Mouse (Mus musculus) embryonic facial prominence, embryonic 15.5 days (tissue): ENCODE data around the gene 1700069L16Rik. TPM values are rescaled to one million over a fixed set of nuclear protein-coding genes. Genes with fewer than 3 reads are reported as not detected.

ENCODE experiments used
- ATAC-seq: fragments of 200-750 bp; cut with Nextera tagmentation; 2 replicates; pipeline ENCODE4 v1.8.0; 2017; ENCODE audit warnings: low read depth, moderate TSS enrichment; ENCODE audit not compliant: insufficient number of reproducible peaks, low FRiP score, low TSS enrichment
- H3K27ac ChIP-seq: fragments of 300-500 bp; sonication (generic); replicated peaks from 2 replicates; pipeline ENCODE4 v1.5.1; 2015; ENCODE audit warnings: mild to moderate bottlenecking, inconsistent platforms
- H3K27me3 ChIP-seq: fragments of 300-500 bp; sonication (generic); 2 replicates; pipeline ENCODE4 v1.6.1; 2015; ENCODE audit warnings: inconsistent platforms
- H3K36me3 ChIP-seq: fragments of 300-500 bp; sonication (generic); 2 replicates; pipeline ENCODE4 v1.6.1; 2015; ENCODE audit warnings: mild to moderate bottlenecking, inconsistent platforms
- H3K4me1 ChIP-seq: fragments of 300-500 bp; sonication (generic); 2 replicates; pipeline ENCODE4 v1.6.1; 2015; ENCODE audit warnings: inconsistent platforms
- H3K4me2 ChIP-seq: fragments of 300-500 bp; sonication (generic); replicated peaks from 2 replicates; pipeline ENCODE4 v1.6.1; 2015; ENCODE audit warnings: mild to moderate bottlenecking, inconsistent platforms
- H3K4me3 ChIP-seq: fragments of 300-500 bp; sonication (generic); replicated peaks from 2 replicates; pipeline ENCODE4 v1.5.1; 2015; ENCODE audit warnings: mild to moderate bottlenecking, inconsistent platforms
- H3K9ac ChIP-seq: fragments of 300-500 bp; sonication (generic); 2 replicates; pipeline ENCODE4 v1.6.1; 2015; ENCODE audit warnings: inconsistent platforms
- H3K9me3 ChIP-seq: fragments of 300-500 bp; sonication (generic); replicated peaks from 2 replicates; pipeline ENCODE4 v1.6.1; 2016; ENCODE audit warnings: inconsistent platforms
- WGBS: fragments of 180-500 bp; shearing (Covaris S2); methylation state at CpG from one replicate; pipeline ENCODE4 v1.1.7; 2015; 5-methylcytosine and 5-hydroxymethylcytosine counted together
- polyA plus RNA-seq: library from polyadenylated mRNA; unstranded; fragments of >200 nt; fragmentation: Nextera tagmentation; extraction: Ambion mirVana; gene quantifications from 2 replicates; pipeline ENCODE4 v1.2.1, GENCODE M21; 2015

Gene 1700069L16Rik
- polyA plus RNA-seq, 1 experiment from 2014 or later: not detected

GRCm38 (mm10) chr5:113712861-113713260, 11.7 kb downstream of the 1700069L16Rik start:
- 70% methylated on average over 2 of the region's 2 CpGs for WGBS
- no peaks in the 10 kb centered on the region for H3K4me1 ChIP-seq
- no peak overlapping the region for H3K4me3 ChIP-seq
- H3K36me3 ChIP-seq: no peaks in the 10 kb centered on the region
- no peak overlapping the region for H3K4me2 ChIP-seq
- no peak overlapping the region for H3K9ac ChIP-seq
- ATAC-seq: no peak
- no peak overlapping the region for H3K27ac ChIP-seq
- 0 out of 2 replicates have a peak, but pooled peaks cover 3% of the 10 kb centered on the region for H3K9me3 ChIP-seq
- no peaks in the 10 kb centered on the region for H3K27me3 ChIP-seq

GRCm38 (mm10) chr5:113703803-113704585, 20.6 kb downstream of the 1700069L16Rik start:
- Histone ChIP-seq H3K4me1 (no peaks in the 10 kb centered on the region), H3K36me3 (no peaks in the 10 kb centered on the region), H3K9ac (no peak overlapping the region), H3K27ac (no peak overlapping the region), H3K4me2 (no peak overlapping the region), H3K4me3 (no peak overlapping the region), H3K9me3 (no peaks in the 10 kb centered on the region), H3K27me3 (no peaks in the 10 kb centered on the region)
- WGBS: 61% methylated on average over 21 of the region's 21 CpGs
- ATAC-seq: no peak

GRCm38 (mm10) chr5:113700388-113701023, 24.1 kb downstream of the 1700069L16Rik start:
- Histone ChIP-seq H3K27me3 (no peaks in the 10 kb centered on the region), H3K4me1 (no peaks in the 10 kb centered on the region), H3K9ac (no peak overlapping the region), H3K4me2 (no peak overlapping the region), H3K4me3 (no peak overlapping the region), H3K36me3 (no peaks in the 10 kb centered on the region), H3K9me3 (no peaks in the 10 kb centered on the region), H3K27ac (no peak overlapping the region)
- ATAC-seq: no peak
- WGBS: 79% methylated on average over 19 of the region's 19 CpGs

- Histone ChIP-seq H3K36me3 (no peaks in the 10 kb centered on the region), H3K4me3 (no peak overlapping the region), H3K27ac (0 out of 2 replicates have a peak overlapping the region, but pooled peaks have one; percentile 13), H3K27me3 (no peaks in the 10 kb centered on the region), H3K9ac (no peak overlapping the region), H3K4me1 (peaks cover 12% of the 10 kb centered on the region), H3K4me2 (no peak overlapping the region), H3K9me3 (no peaks in the 10 kb centered on the region)
- 32% methylated on average over 5 of the region's 5 CpGs for WGBS
- ATAC-seq: no peak
Observed at GRCm38 (mm10) chr5:113694415-113694814, 30.2 kb downstream of the 1700069L16Rik start.

- no peaks in the 10 kb centered on the region for H3K9me3 ChIP-seq
Observed at GRCm38 (mm10) chr5:113694000-113694399, 30.6 kb downstream of the 1700069L16Rik start.

GRCm38 (mm10) chr5:113693196-113693755, 31.3 kb downstream of the 1700069L16Rik start:
- Histone ChIP-seq H3K4me3 (no peak overlapping the region), H3K9me3 (no peaks in the 10 kb centered on the region), H3K9ac (no peak overlapping the region), H3K36me3 (no peaks in the 10 kb centered on the region), H3K27me3 (no peaks in the 10 kb centered on the region), H3K4me2 (no peak overlapping the region), H3K4me1 (peaks cover 12% of the 10 kb centered on the region), H3K27ac (no peak overlapping the region)
- ATAC-seq: no peak
- WGBS: 85% methylated on average over 8 of the region's 8 CpGs

More at GRCm38 (mm10) chr5:113694000-113694399, 30.6 kb downstream of the 1700069L16Rik start:
- H3K9ac ChIP-seq: no peak overlapping the region
- H3K4me1 ChIP-seq: peaks cover 12% of the 10 kb centered on the region
- no peak overlapping the region for H3K4me3 ChIP-seq
- WGBS: 54% methylated on average over 4 of the region's 4 CpGs
- no peaks in the 10 kb centered on the region for H3K36me3 ChIP-seq
- H3K27me3 ChIP-seq: no peaks in the 10 kb centered on the region
- no peak overlapping the region for H3K4me2 ChIP-seq
- ATAC-seq: no peak
- H3K27ac ChIP-seq: no peak overlapping the region

- Histone ChIP-seq H3K4me2 (no peak overlapping the region), H3K4me1 (peaks cover 12% of the 10 kb centered on the region), H3K36me3 (no peaks in the 10 kb centered on the region), H3K9ac (no peak overlapping the region), H3K27me3 (no peaks in the 10 kb centered on the region), H3K27ac (no peak overlapping the region), H3K4me3 (no peak overlapping the region), H3K9me3 (no peaks in the 10 kb centered on the region)
- 83% methylated on average over 2 of the region's 2 CpGs for WGBS
- no peak for ATAC-seq
Observed at GRCm38 (mm10) chr5:113690866-113691265, 33.7 kb downstream of the 1700069L16Rik start.

GRCm38 (mm10) chr5:113690069-113690548, 34.5 kb downstream of the 1700069L16Rik start:
- H3K4me2 ChIP-seq: no peak overlapping the region
- no peaks in the 10 kb centered on the region for H3K27me3 ChIP-seq
- no peak overlapping the region for H3K27ac ChIP-seq
- 83% methylated on average over 15 of the region's 15 CpGs for WGBS
- no peaks in the 10 kb centered on the region for H3K36me3 ChIP-seq
- H3K4me3 ChIP-seq: no peak overlapping the region
- no peaks in the 10 kb centered on the region for H3K9me3 ChIP-seq
- ATAC-seq: no peak
- peaks cover 11% of the 10 kb centered on the region for H3K4me1 ChIP-seq
- no peak overlapping the region for H3K9ac ChIP-seq

- no peaks in the 10 kb centered on the region for H3K36me3 ChIP-seq
- ATAC-seq: no peak
- H3K4me2 ChIP-seq: no peak overlapping the region
- no peaks in the 10 kb centered on the region for H3K4me1 ChIP-seq
- no peaks in the 10 kb centered on the region for H3K9me3 ChIP-seq
- H3K9ac ChIP-seq: no peak overlapping the region
- WGBS: 88% methylated on average over 5 of the region's 5 CpGs
- H3K4me3 ChIP-seq: no peak overlapping the region
- H3K27me3 ChIP-seq: no peaks in the 10 kb centered on the region
- H3K27ac ChIP-seq: no peak overlapping the region
Observed at GRCm38 (mm10) chr5:113687514-113687913, 37.1 kb downstream of the 1700069L16Rik start.

- H3K4me2 ChIP-seq: no peak overlapping the region
- no peak overlapping the region for H3K4me3 ChIP-seq
- H3K27ac ChIP-seq: peak overlapping the region; percentile 41; the same call in 1 of the 2 replicates
- WGBS: 39% methylated on average over 5 of the region's 5 CpGs
- ATAC-seq: no peak
- H3K36me3 ChIP-seq: no peaks in the 10 kb centered on the region
- no peaks in the 10 kb centered on the region for H3K4me1 ChIP-seq
- H3K27me3 ChIP-seq: no peaks in the 10 kb centered on the region
- no peak overlapping the region for H3K9ac ChIP-seq
- no peaks in the 10 kb centered on the region for H3K9me3 ChIP-seq
Observed at GRCm38 (mm10) chr5:113685471-113685870, 39.1 kb downstream of the 1700069L16Rik start.

GRCm38 (mm10) chr5:113683246-113683645, 41.3 kb downstream of the 1700069L16Rik start:
- ATAC-seq: no peak
- Histone ChIP-seq H3K27ac (no peak overlapping the region), H3K36me3 (no peaks in the 10 kb centered on the region), H3K4me1 (no peaks in the 10 kb centered on the region), H3K9me3 (no peaks in the 10 kb centered on the region), H3K4me3 (no peak overlapping the region), H3K4me2 (no peak overlapping the region), H3K27me3 (no peaks in the 10 kb centered on the region), H3K9ac (no peak overlapping the region)
- 67% methylated on average over 5 of the region's 5 CpGs for WGBS
